Mouse (Mus musculus) naive thymus-derived CD4-positive, alpha-beta T cell, adult 2 months (primary cell): Measurements from ENCODE around the gene Gipc2.
"Not testable (repeated sequence)": the region's sequence is repeated elsewhere in the genome, so short reads cannot be mapped to it uniquely, and the experiment has no call there.

Source experiments
- DNase-seq: peaks from one replicate; pipeline ENCODE4 v3.0.0-alpha.2; 2011; ENCODE audit warnings: low read depth

Gene Gipc2

GRCm38 (mm10) chr3:152155296-152155948 lies 10.6 kb downstream of the Gipc2 start:
- no peak for DNase-seq

DNA sequence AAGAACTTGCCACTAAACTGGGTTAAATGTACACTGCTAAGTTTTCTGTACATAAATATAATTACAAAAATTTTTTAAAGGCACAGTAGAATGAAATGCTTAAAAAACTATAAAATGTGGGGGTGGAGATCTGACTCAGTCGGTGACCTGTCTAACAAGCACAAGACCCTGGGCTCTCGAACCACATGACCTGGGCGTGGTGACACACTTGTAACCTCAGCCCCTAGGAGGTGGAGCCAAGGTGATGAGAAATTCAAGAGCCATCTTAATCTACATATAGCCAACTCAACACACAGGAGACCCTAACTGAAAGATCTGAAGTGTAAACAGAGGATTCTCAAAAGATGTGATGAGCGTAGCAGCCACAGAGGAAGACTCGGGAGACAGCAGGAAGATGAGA lies 11.9 kb downstream of the Gipc2 start:
- DNase-seq, result no peak

- no peak for DNase-seq
Observed at GRCm38 (mm10) chr3:152153152-152153551, 12.9 kb downstream of the Gipc2 start.

GRCm38 (mm10) chr3:152152483-152152804 lies 13.6 kb downstream of the Gipc2 start:
- DNase-seq, result no peak

DNA sequence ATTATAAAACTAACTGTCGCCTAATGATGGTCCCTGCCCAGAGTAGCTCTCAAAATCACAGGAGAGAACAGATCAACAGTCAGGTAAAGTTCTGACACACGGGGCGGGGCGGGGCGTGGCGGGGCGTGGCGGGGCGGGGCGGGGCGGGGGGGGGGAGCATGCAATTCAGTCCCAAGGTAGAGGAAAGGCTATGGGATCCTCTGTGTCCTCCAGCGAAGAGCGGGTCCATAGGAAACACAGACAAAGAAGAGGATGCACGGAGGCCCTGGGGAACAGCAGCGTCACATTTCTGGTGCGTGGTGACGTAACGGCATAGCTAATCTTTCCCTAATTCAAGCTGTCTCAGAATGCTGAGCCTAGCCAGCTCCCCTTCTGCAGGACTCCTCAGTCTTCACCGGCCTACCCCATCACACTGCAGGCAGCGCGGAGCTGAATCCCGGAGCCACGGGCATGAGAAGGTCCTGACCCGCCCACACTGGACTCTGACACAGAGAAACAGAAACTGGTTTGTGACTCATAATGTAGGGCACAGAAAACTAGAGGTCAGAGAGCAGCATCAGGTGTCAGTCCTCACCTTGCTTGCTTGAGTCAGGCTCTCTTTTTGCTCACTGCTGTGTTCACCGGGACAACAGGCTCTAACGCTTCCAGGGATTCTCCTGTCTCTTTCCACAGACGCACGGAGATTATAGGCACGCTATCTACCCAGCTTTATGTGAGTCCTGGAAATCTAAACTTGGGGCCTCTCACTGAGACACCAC lies 14.1 kb downstream of the Gipc2 start:
- no peak for DNase-seq

GRCm38 (mm10) chr3:152149863-152150262 lies 16.2 kb downstream of the Gipc2 start:
- DNase-seq, result no peak

GRCm38 (mm10) chr3:152149449-152149848 lies 16.6 kb downstream of the Gipc2 start:
- no peak for DNase-seq

DNA sequence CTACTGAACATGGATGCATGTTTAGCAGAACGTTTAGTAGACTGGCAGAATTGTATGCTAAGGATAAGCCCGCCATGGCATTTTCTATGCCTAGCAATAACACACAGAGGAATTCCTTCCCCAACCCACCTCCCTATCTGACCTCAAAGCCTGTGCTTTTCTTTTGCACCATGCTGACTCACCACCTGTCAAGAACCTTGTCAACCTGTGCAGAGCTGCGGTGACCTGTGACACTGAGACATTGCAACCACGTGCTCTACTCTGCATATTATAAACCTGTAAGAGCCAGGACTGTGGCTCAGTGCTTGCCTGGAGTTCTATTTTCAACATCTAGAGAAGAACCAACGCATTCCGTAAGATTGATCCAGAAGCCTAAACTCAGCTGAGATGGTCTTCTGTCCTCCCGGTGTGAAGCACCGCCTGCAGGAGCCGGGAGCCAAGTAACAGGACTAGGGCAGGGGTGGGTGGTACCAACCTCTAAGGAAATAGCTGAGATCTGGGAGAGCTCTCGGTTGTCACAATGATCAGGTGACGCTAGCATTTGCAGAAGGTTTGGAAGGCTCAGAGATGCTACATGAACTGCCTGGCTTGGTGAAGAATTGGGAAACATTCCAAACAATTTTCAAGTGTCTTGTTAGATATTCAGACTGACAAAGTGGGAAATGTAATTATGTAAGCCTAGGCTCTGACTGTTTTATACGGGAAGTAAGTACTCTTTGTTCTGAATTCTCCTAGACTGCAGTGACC lies 18.8 kb downstream of the Gipc2 start:
- DNase-seq, result no peak

- DNase-seq, result no peak
Observed at GRCm38 (mm10) chr3:152145186-152145585, 20.8 kb downstream of the Gipc2 start.

GRCm38 (mm10) chr3:152142989-152143695 lies 22.9 kb downstream of the Gipc2 start:
- no peak for DNase-seq

GRCm38 (mm10) chr3:152142146-152142545 lies 23.9 kb downstream of the Gipc2 start:
- no peak for DNase-seq

DNA sequence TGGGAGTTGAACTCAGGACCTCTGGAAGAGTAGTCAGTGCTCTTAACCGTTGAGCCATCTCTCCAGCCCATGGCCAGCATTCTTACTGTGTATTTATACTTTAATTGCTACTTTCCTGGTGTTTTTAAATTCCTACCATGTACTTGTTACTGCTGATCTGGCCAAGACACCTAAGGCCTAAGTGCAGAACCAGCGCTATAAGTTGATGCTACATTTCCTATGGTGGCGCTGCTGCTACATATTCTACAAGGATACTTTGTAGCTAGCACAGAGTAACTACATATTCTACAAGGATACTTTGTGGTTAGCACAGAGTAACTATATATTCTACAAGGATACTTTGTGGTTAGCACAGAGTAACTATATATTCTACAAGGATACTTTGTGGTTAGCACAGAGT lies 26.7 kb downstream of the Gipc2 start:
- DNase-seq, result not testable (repeated sequence)

GRCm38 (mm10) chr3:152136106-152136505 lies 29.9 kb downstream of the Gipc2 start:
- not testable (repeated sequence) for DNase-seq

DNA sequence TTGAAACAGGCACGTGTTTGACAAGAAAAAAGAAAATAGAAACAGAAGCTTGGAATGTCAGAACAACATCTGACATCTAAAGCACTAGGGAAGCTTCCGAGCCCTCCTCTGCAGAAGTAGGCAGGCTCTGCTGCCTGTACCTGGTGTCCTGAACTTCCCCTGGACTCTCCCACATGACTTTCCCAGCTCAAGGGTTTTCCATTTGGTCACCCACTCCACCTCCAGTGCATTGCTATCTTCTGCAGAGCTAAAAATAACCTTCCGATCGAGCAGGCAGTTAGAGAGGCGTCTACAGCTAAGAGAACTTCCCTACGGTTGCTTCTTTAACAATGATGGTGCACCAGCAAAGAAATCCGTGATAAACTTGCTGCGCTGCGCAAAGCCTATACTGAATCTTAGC lies 32.4 kb downstream of the Gipc2 start:
- DNase-seq, result no peak

GRCm38 (mm10) chr3:152130963-152131362 lies 35.1 kb downstream of the Gipc2 start:
- no peak for DNase-seq

DNA sequence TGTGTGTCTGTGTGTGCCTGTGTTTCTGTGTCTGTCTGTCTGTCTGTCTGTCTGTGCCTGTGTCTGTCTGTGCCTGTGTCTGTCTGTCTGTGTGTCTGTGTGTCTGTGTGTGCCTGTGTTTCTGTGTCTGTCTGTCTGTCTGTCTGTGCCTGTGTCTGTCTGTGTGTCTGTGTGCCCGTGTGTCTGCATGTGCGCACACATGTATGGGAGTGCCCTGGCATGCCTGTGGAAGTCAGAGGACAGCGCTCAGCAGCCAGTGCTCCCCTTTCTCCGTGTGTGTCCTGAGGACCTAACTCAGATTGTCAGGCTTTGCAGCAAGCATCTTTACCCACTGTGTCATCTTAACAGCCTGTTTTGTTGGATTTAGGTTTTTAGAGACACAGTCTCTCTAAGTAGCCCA lies 36.6 kb downstream of the Gipc2 start:
- DNase-seq, result not testable (repeated sequence)

DNA sequence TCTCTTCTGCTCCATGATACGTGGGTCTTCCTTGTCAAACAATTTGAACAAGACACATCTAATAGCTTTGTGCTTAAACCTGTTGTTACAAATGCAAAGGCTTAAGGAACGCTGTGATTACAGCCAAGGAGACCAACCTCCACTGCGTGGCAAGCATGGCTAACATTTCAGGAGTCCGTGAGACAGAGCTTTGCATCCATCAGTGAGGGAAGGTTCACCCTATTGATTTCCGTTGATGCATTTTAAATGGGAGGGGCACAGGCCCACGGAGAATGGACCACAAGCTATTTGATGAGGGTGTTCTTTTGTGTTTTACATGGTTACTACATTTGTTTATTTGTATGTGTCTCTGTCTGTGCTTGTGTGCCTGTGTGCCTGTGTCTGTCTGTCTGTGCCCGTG lies 37.4 kb downstream of the Gipc2 start:
- DNase-seq, result no peak

DNA sequence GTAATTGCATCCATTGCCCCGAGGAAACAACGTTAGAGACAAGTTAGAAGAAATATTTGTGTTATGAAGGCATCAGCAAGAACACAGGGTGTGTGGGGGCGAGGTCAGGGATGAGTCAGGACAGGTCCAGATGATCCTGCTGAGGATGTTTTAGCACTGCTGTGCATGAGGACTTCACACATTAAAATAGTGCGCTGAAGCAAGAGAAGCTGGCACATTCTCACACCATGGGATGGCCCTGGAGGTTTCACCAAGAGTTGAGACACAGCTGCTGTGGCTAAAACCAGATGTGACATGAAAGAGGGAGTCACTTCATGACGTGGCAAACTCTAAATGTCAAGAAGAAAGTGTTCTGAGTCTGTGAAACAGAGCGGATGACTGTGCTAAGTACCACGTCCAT lies 38.9 kb downstream of the Gipc2 start:
- no peak for DNase-seq

- DNase-seq, result no peak
Observed at GRCm38 (mm10) chr3:152122720-152123119, 43.3 kb downstream of the Gipc2 start.

DNA sequence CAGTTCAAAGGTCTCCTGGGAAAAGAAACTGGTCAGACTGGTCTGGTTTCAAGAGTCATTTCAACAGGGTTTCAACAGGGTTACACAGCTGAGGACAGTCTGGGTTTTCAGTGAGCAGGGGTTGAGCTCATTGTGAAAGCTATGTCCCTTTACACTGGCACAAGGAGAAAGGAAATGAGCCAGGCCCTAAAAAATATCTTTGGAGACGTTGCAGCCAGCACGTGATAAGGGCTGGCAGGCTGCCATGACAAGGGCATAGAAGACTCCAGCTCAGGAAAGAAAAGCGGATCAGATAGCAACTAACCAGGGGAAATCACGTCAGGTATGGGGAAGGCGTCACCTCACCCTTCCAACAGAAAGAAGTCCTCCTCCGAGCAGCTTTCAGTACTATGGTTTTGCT lies 43.9 kb downstream of the Gipc2 start:
- no peak for DNase-seq

DNA sequence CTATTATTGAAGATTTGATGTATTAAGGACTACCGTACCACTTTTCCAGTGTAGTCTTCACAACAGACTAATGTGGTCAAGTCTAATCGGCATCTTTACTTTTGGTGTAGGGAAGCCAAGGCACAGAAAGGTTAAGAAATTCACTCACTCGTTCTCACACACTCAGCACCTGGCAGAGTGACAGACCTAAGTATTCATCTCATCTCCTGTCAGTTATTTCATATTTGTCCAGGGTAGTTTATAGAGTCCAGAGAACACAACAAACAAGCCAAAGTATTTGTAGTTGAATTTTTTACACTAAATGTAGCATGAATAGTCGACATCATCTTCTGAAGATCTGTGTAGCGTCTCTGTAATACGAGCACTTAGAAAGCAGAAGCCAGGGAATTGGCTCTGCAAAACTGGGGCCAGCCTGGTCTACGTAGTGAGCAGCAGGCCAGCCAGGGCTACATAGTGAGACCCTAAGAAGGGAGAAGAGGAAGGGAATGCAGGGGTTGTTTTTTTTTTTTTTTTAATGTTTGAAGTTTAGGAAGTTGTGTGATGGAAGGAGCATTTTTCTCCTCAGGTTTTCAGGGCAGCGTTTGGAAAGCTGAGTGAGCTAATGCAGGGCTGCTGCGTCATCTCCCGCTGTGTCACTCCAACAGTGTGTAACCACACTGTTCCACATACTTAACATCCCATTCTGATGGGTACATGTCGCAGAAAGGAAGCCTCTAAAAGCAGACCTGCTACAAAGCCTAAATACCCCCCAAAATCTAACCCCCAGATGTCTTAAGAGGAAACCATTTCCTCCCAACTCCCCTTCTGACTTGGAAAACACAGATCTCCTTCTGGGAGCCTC lies 44.6 kb downstream of the Gipc2 start:
- DNase-seq, result no peak

GRCm38 (mm10) chr3:152119987-152120386 lies 46.0 kb downstream of the Gipc2 start:
- no peak for DNase-seq
